Mouse (Mus musculus) macrophage (primary cell): ENCODE measurements around the gene Sgk1. TPM values are rescaled to one million over a fixed set of nuclear protein-coding genes. Genes with fewer than 3 reads are reported as not detected.
"Not testable (repeated sequence)": the region's sequence is repeated elsewhere in the genome, so short reads cannot be mapped to it uniquely, and the experiment has no call there.

Experiments used
- H3K27ac ChIP-seq: fragments of 350-480 bp; formaldehyde crosslinking; 2 replicates; pipeline ENCODE4 v1.9.0; 2021
- H3K36me3 ChIP-seq: fragments of 350-480 bp; formaldehyde crosslinking; 2 replicates; pipeline ENCODE4 v1.9.0; 2021; ENCODE audit errors: inconsistent target
- H3K4me3 ChIP-seq: fragments of 350-480 bp; formaldehyde crosslinking; 2 replicates; pipeline ENCODE4 v1.9.0; 2021; ENCODE audit errors: inconsistent target
- H3K79me2 ChIP-seq: fragments of 350-480 bp; formaldehyde crosslinking; 2 replicates; pipeline ENCODE4 v1.9.0; 2021; ENCODE audit errors: inconsistent target
- WGBS: methylation state at CpG from one replicate; pipeline ENCODE4 v1.1.7; 2026; ENCODE audit warnings: inconsistent platforms; ENCODE audit not compliant: missing documents; 5-methylcytosine and 5-hydroxymethylcytosine counted together
- polyA plus RNA-seq: library from polyadenylated mRNA; stranded (reverse); fragments of 250-400 nt; gene quantifications from 3 replicates; pipeline ENCODE4 v1.2.4, GENCODE M21; 2018; ENCODE audit warnings: inconsistent platforms

Gene Sgk1
- polyA plus RNA-seq, 1 experiment from 2014 or later: 76.1 TPM

GRCm38 (mm10) chr10:22001621-22002020, 119.6 kb downstream of the Sgk1 start:
- WGBS: 100% methylated on average over 2 of the region's 5 CpGs
- H3K27ac ChIP-seq: no peak overlapping the region
- peaks cover 31% of the 10 kb centered on the region; the same call in 1 of the 2 replicates for H3K36me3 ChIP-seq
- peaks cover 12% of the 10 kb centered on the region; the same call in 1 of the 2 replicates for H3K79me2 ChIP-seq
- no peak overlapping the region for H3K4me3 ChIP-seq

GRCm38 (mm10) chr10:22004763-22005162, 122.8 kb downstream of the Sgk1 start:
- Histone ChIP-seq H3K36me3 (no peaks in the 10 kb centered on the region), H3K27ac (no peak overlapping the region), H3K79me2 (no peaks in the 10 kb centered on the region), H3K4me3 (no peak overlapping the region)
- 95% methylated on average over 5 of the region's 5 CpGs for WGBS

- Histone ChIP-seq H3K79me2 (no peaks in the 10 kb centered on the region), H3K4me3 (no peak overlapping the region), H3K36me3 (no peaks in the 10 kb centered on the region), H3K27ac (no peak overlapping the region)
- WGBS: 84% methylated on average over 10 of the region's 10 CpGs
Observed at GRCm38 (mm10) chr10:22007160-22007801, 125.3 kb downstream of the Sgk1 start.

- Histone ChIP-seq H3K4me3 (no peak overlapping the region), H3K27ac (no peak overlapping the region), H3K36me3 (no peaks in the 10 kb centered on the region), H3K79me2 (no peaks in the 10 kb centered on the region)
- 34% methylated on average over 4 of the region's 4 CpGs for WGBS
Observed at GRCm38 (mm10) chr10:22007802-22008172, 125.8 kb downstream of the Sgk1 start.

GRCm38 (mm10) chr10:22010088-22010818, 128.3 kb downstream of the Sgk1 start:
- no peak overlapping the region for H3K4me3 ChIP-seq
- 34% methylated on average over 19 of the region's 19 CpGs for WGBS
- no peak overlapping the region for H3K27ac ChIP-seq
- H3K79me2 ChIP-seq: no peaks in the 10 kb centered on the region
- H3K36me3 ChIP-seq: no peaks in the 10 kb centered on the region

GRCm38 (mm10) chr10:22017469-22018159, 135.6 kb downstream of the Sgk1 start:
- H3K4me3 ChIP-seq: no peak overlapping the region
- H3K79me2 ChIP-seq: no peaks in the 10 kb centered on the region
- H3K27ac ChIP-seq: no peak overlapping the region
- H3K36me3 ChIP-seq: no peaks in the 10 kb centered on the region
- WGBS: 85% methylated on average over 16 of the region's 16 CpGs

- 94% methylated on average over 4 of the region's 4 CpGs for WGBS
- Histone ChIP-seq H3K27ac (no peak overlapping the region), H3K79me2 (no peaks in the 10 kb centered on the region), H3K36me3 (no peaks in the 10 kb centered on the region), H3K4me3 (no peak overlapping the region)
Observed at GRCm38 (mm10) chr10:22018618-22019017, 136.6 kb downstream of the Sgk1 start.

- Histone ChIP-seq H3K4me3 (no peak overlapping the region), H3K79me2 (no peaks in the 10 kb centered on the region), H3K36me3 (no peaks in the 10 kb centered on the region), H3K27ac (no peak overlapping the region)
- 10% methylated on average over 7 of the region's 9 CpGs for WGBS
Observed at GRCm38 (mm10) chr10:22034303-22034702, 152.3 kb downstream of the Sgk1 start.

- WGBS: 10% methylated on average over 3 of the region's 3 CpGs
- not testable (repeated sequence) for H3K79me2 ChIP-seq, H3K36me3 ChIP-seq, H3K4me3 ChIP-seq, H3K27ac ChIP-seq
Observed at GRCm38 (mm10) chr10:22036256-22036655, 154.3 kb downstream of the Sgk1 start.

Other genes starting within 250 kb of the Sgk1 start
- gene 4930444G20Rik, start 185.9 kb downstream of the Sgk1 start, polyA plus RNA-seq: not detected in 3 replicates